ENCODE assay signal across 13 mouse cellular contexts in the genomic region with DNA sequence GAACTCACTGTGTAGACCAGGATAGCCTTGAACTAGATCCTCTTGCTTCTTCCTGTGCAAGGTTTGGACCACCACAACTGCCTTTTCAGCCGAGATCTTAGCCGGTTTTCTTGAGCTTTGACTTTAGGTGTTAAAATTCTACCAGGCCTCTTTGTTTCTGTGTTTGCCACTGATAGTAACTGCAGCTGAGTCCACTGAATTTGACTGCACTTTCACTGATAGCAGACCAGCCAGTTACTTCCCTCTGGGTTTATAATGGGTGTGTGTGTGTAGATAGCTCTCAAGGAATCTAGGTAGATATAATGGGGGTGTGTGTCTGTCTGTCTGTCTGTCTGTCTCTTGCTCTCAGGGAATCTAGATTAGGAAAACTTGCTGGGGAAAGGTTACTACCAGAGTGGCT. TPM values are rescaled to one million over a fixed set of nuclear protein-coding genes. Genes with fewer than 3 reads are reported as not detected.
DNase-seq lines count a peak whose midpoint lies in the region; ATAC-seq and TF ChIP-seq lines count a peak whose summit lies in the region.
"Had no signal": no experiment of that assay in that cellular context is flagged by ENCODE, and none has a peak within 500 bp of the region (broad histone marks: within the 10 kb centered on the region; RNA-seq: fewer than 3 reads in every experiment).

No protein-coding gene starts in this region.

- no peak overlapping the region for H3K9ac ChIP-seq in hindbrain, embryonic 12.5 days
- H3K9ac ChIP-seq in embryonic facial prominence, embryonic 11.5 days (replicated peaks; ENCODE audit: low read length) = no peak overlapping the region
- peak overlapping the region; percentile 23 for H3K9ac ChIP-seq in liver, embryonic 14.5 days (replicated peaks)
- H3K9ac ChIP-seq: limb, embryonic 13.5 days; neural tube, embryonic 15.5 days had no signal

- peaks cover 53% of the 10 kb centered on the region for H3K36me3 ChIP-seq in hindbrain, embryonic 10.5 days
- H3K36me3 ChIP-seq in hindbrain, embryonic 12.5 days = peaks cover 32% of the 10 kb centered on the region
- H3K36me3 ChIP-seq in G1E (replicated peaks) = peaks cover 61% of the 10 kb centered on the region
- H3K36me3 ChIP-seq in embryonic facial prominence, embryonic 11.5 days (replicated peaks; ENCODE audit: control insufficient read depth, insufficient read depth, low read depth, low read length) = no peaks in the 10 kb centered on the region; the same call in 1 of the 2 replicates
- peaks cover 24% of the 10 kb centered on the region for H3K36me3 ChIP-seq in liver, embryonic 14.5 days (replicated peaks; ENCODE audit: control insufficient read depth, insufficient read depth, low read depth)

- no peaks in the 10 kb centered on the region for H3K27me3 ChIP-seq in hindbrain, embryonic 10.5 days (ENCODE audit: insufficient read depth, poor library complexity, severe bottlenecking)
- no peaks in the 10 kb centered on the region for H3K27me3 ChIP-seq in hindbrain, embryonic 12.5 days
- no peaks in the 10 kb centered on the region for H3K27me3 ChIP-seq in G1E (ENCODE audit: insufficient read depth, low read length)
- no peaks in the 10 kb centered on the region for H3K27me3 ChIP-seq in embryonic facial prominence, embryonic 11.5 days (ENCODE audit: control insufficient read depth, insufficient read depth, low read length)
- no peaks in the 10 kb centered on the region for H3K27me3 ChIP-seq in liver, embryonic 14.5 days (ENCODE audit: control insufficient read depth, insufficient read depth, low read length)
- H3K27me3 ChIP-seq: limb, embryonic 13.5 days; neural tube, embryonic 15.5 days had no signal

- no peak for TF ChIP-seq CTCF in G1E (IDR thresholded peaks at IDR 0.05; ENCODE audit: low read depth, low read length)
- TF ChIP-seq CTCF in liver, embryonic 14.5 days (IDR thresholded peaks at IDR 0.05; ENCODE audit: low read depth) = no peak

- H3K9me3 ChIP-seq in hindbrain, embryonic 10.5 days = no peaks in the 10 kb centered on the region
- no peaks in the 10 kb centered on the region for H3K9me3 ChIP-seq in hindbrain, embryonic 12.5 days (replicated peaks)
- no peaks in the 10 kb centered on the region for H3K9me3 ChIP-seq in G1E (replicated peaks)
- no peaks in the 10 kb centered on the region for H3K9me3 ChIP-seq in embryonic facial prominence, embryonic 11.5 days (replicated peaks; ENCODE audit: control insufficient read depth, low read length)
- H3K9me3 ChIP-seq in liver, embryonic 14.5 days (ENCODE audit: control insufficient read depth, low read length) = no peaks in the 10 kb centered on the region
- H3K9me3 ChIP-seq: limb, embryonic 13.5 days; neural tube, embryonic 15.5 days had no signal

- H3K4me1 ChIP-seq in hindbrain, embryonic 10.5 days (replicated peaks) = peaks cover 61% of the 10 kb centered on the region
- peaks cover 32% of the 10 kb centered on the region for H3K4me1 ChIP-seq in hindbrain, embryonic 12.5 days
- H3K4me1 ChIP-seq in G1E (ENCODE audit: insufficient read depth, low read depth, low read length) = peaks cover 73% of the 10 kb centered on the region
- peaks cover 12% of the 10 kb centered on the region for H3K4me1 ChIP-seq in embryonic facial prominence, embryonic 11.5 days (ENCODE audit: control insufficient read depth, insufficient read depth, low read length)
- peaks cover 48 to 58% of the 10 kb centered on the region in 2 experiments for H3K4me1 ChIP-seq in liver, embryonic 14.5 days (replicated peaks; ENCODE audit: control insufficient read depth in 2 of 2, insufficient read depth in 2 of 2, low read length in 1 of 2)

- peak overlapping the region; percentile 89; the same call in 1 of the 2 replicates for H3K27ac ChIP-seq in hindbrain, embryonic 10.5 days
- H3K27ac ChIP-seq in hindbrain, embryonic 12.5 days = no peak overlapping the region
- peak overlapping the region; percentile 36; the same call in 1 of the 2 replicates for H3K27ac ChIP-seq in embryonic facial prominence, embryonic 11.5 days (replicated peaks; ENCODE audit: low read depth, low read length)
- peak overlapping the region; percentile 86 for H3K27ac ChIP-seq in liver, embryonic 14.5 days
- H3K27ac ChIP-seq: neural tube, embryonic 15.5 days had no signal

- peak; percentile 91 for TF ChIP-seq EP300 in liver, embryonic 14.5 days (IDR thresholded peaks at IDR 0.05; ENCODE audit: low read depth)

- DNase-seq in hindbrain, embryonic 10.5 days (ENCODE audit: low spot score) = no peak
- DNase-seq in G1E (ENCODE audit: low spot score) = peak; percentile 80
- DNase-seq in embryonic facial prominence, embryonic 11.5 days (ENCODE audit: low spot score) = no peak
- DNase-seq in liver, embryonic 14.5 days (ENCODE audit: low read depth in 3 of 3, low spot score in 3 of 3) = peak; percentile 74 to 80 (median 78)
- DNase-seq in adrenal gland, adult (ENCODE audit: inconsistent age in 2 of 2, low spot score in 1 of 2) = no peak
- DNase-seq in T-cell, adult 2 months (ENCODE audit: low spot score) = no peak
- no peak for DNase-seq in yolk sac, embryonic 10.5 days (ENCODE audit: low spot score)
- DNase-seq: embryo, embryonic 11 days; midbrain, embryonic 14.5 days; right cerebral cortex, postnatal 25 days had no signal

- H3K4me3 ChIP-seq in hindbrain, embryonic 10.5 days = no peak overlapping the region
- no peak overlapping the region for H3K4me3 ChIP-seq in hindbrain, embryonic 12.5 days
- peak overlapping the region; percentile 49; the same call in 1 of the 2 replicates for H3K4me3 ChIP-seq in G1E (ENCODE audit: low read depth, low read length)
- H3K4me3 ChIP-seq in embryonic facial prominence, embryonic 11.5 days (ENCODE audit: low read depth, low read length) = no peak overlapping the region
- peak overlapping the region; percentile 0 to 3; a peak in 2 of 4 replicates for H3K4me3 ChIP-seq in liver, embryonic 14.5 days (ENCODE audit: insufficient read depth in 1 of 2, low read depth in 2 of 2, low read length in 2 of 2)
- H3K4me3 ChIP-seq: limb, embryonic 13.5 days; neural tube, embryonic 15.5 days had no signal

- 82% methylated on average over 2 of the region's 2 CpGs for WGBS in hindbrain, embryonic 10.5 days
- WGBS in hindbrain, embryonic 12.5 days = 80% methylated on average over 2 of the region's 2 CpGs
- 91% methylated on average over 2 of the region's 2 CpGs for WGBS in embryonic facial prominence, embryonic 11.5 days
- WGBS in liver, embryonic 14.5 days (ENCODE audit: insufficient replicate concordance) = 3% methylated on average over 2 of the region's 2 CpGs

- ATAC-seq in hindbrain, embryonic 12.5 days (ENCODE audit: low FRiP score) = no peak
- peak; percentile 18; the same call in 1 of the 2 replicates for ATAC-seq in G1E (ENCODE audit: extremely low read depth, insufficient number of reproducible peaks, low FRiP score, poor library complexity, severe bottlenecking)
- ATAC-seq in embryonic facial prominence, embryonic 11.5 days (replicated peaks; ENCODE audit: insufficient number of reproducible peaks, low FRiP score, low TSS enrichment, low read depth) = no peak
- ATAC-seq in liver, embryonic 14.5 days (ENCODE audit: insufficient read depth) = peak; percentile 75

- no peak overlapping the region for H3K4me2 ChIP-seq in hindbrain, embryonic 12.5 days (replicated peaks)
- no peak overlapping the region for H3K4me2 ChIP-seq in embryonic facial prominence, embryonic 11.5 days (ENCODE audit: low read depth, low read length)
- H3K4me2 ChIP-seq in liver, embryonic 14.5 days (ENCODE audit: low read depth) = peak overlapping the region; percentile 67
- H3K4me2 ChIP-seq: limb, embryonic 13.5 days; neural tube, embryonic 15.5 days had no signal

RNA-seq across cellular contexts. Expression of a gene that starts 3.0 kb away (rescaled TPM):
- 45.3 and 63.7 TPM in 2 replicates for polyA plus RNA-seq in hindbrain, embryonic 10.5 days (2016; fragmentation: Nextera tagmentation; extraction: Ambion mirVana)
- 19.0 and 20.2 TPM in 2 replicates for polyA plus RNA-seq in hindbrain, embryonic 12.5 days (2016; fragmentation: Nextera tagmentation; extraction: Ambion mirVana)
- total RNA-seq in G1E (2014; fragmentation: Nextera tagmentation) = 60.7 and 84.9 TPM in 2 replicates
- 52.7 and 63.4 TPM in 2 replicates for total RNA-seq in G1E (2017)
- polyA plus RNA-seq in G1E (2012) = 3.4 and 4.1 TPM in 2 replicates
- polyA plus RNA-seq in embryonic facial prominence, embryonic 11.5 days (2014; fragmentation: Nextera tagmentation; extraction: Ambion mirVana) = 55.4 and 57.1 TPM in 2 replicates
- 16.9 and 28.6 TPM in 2 replicates for polyA plus RNA-seq in liver, embryonic 14.5 days (2012; rRNA removed)
- polyA plus RNA-seq in liver, embryonic 14.5 days (2014; fragmentation: Nextera tagmentation; extraction: Ambion mirVana) = 64.1 and 71.0 TPM in 2 replicates

RNA-seq across cellular contexts. Expression of a gene that starts 23.0 kb away (rescaled TPM):
- polyA plus RNA-seq in hindbrain, embryonic 10.5 days (2016; fragmentation: Nextera tagmentation; extraction: Ambion mirVana) = 28.4 and 53.7 TPM in 2 replicates
- polyA plus RNA-seq in hindbrain, embryonic 12.5 days (2016; fragmentation: Nextera tagmentation; extraction: Ambion mirVana) = 38.6 and 46.9 TPM in 2 replicates
- total RNA-seq in G1E (2014; fragmentation: Nextera tagmentation) = 109 and 110 TPM in 2 replicates
- total RNA-seq in G1E (2017) = 16.9 and 17.1 TPM in 2 replicates
- 84.4 and 103 TPM in 2 replicates for polyA plus RNA-seq in G1E (2012)
- 32.7 and 40.2 TPM in 2 replicates for polyA plus RNA-seq in embryonic facial prominence, embryonic 11.5 days (2014; fragmentation: Nextera tagmentation; extraction: Ambion mirVana)
- polyA plus RNA-seq in liver, embryonic 14.5 days (2012; rRNA removed) = 1.9 and 2.3 TPM in 2 replicates
- 3.0 and 3.2 TPM in 2 replicates for polyA plus RNA-seq in liver, embryonic 14.5 days (2014; fragmentation: Nextera tagmentation; extraction: Ambion mirVana)

RNA-seq across cellular contexts. Expression of a gene that starts 41.1 kb away (rescaled TPM):
- polyA plus RNA-seq in hindbrain, embryonic 10.5 days (2016; fragmentation: Nextera tagmentation; extraction: Ambion mirVana) = 4.6 and 4.7 TPM in 2 replicates
- 4.7 and 5.0 TPM in 2 replicates for polyA plus RNA-seq in hindbrain, embryonic 12.5 days (2016; fragmentation: Nextera tagmentation; extraction: Ambion mirVana)
- total RNA-seq in G1E (2014; fragmentation: Nextera tagmentation) = 25.4 and 29.9 TPM in 2 replicates
- 2.8 and 3.1 TPM in 2 replicates for total RNA-seq in G1E (2017)
- 21.5 and 23.9 TPM in 2 replicates for polyA plus RNA-seq in G1E (2012)
- polyA plus RNA-seq in embryonic facial prominence, embryonic 11.5 days (2014; fragmentation: Nextera tagmentation; extraction: Ambion mirVana) = 4.4 and 4.6 TPM in 2 replicates
- polyA plus RNA-seq in liver, embryonic 14.5 days (2012; rRNA removed) = 2.0 and 2.1 TPM in 2 replicates
- 1.1 and 1.4 TPM in 2 replicates for polyA plus RNA-seq in liver, embryonic 14.5 days (2014; fragmentation: Nextera tagmentation; extraction: Ambion mirVana)

Comparison
In these comparisons a context has a peak if more than half of its experiments do, and no peak if none do; other contexts are left out.
1. DNase-seq: peak in G1E (single experiment) and liver, embryonic 14.5 days (3 of 3); none in hindbrain, embryonic 10.5 days (single experiment), embryonic facial prominence, embryonic 11.5 days (single experiment), adrenal gland, adult (0 of 2), T-cell, adult 2 months (single experiment) and yolk sac, embryonic 10.5 days (single experiment).
2. H3K4me3 ChIP-seq: peak in G1E (single experiment) and liver, embryonic 14.5 days (2 of 2); none in hindbrain, embryonic 10.5 days (single experiment), hindbrain, embryonic 12.5 days (single experiment) and embryonic facial prominence, embryonic 11.5 days (single experiment).
3. ATAC-seq: peak in G1E (single experiment) and liver, embryonic 14.5 days (single experiment); none in hindbrain, embryonic 12.5 days (single experiment) and embryonic facial prominence, embryonic 11.5 days (single experiment).